Mouse (Mus musculus): ENCODE results near the gene Tfap2b. TPM values are rescaled to one million over a fixed set of nuclear protein-coding genes. Genes with fewer than 3 reads are reported as not detected.

Gene Tfap2b
- polyA plus RNA-seq (2012; ENCODE audit: insufficient read depth, low replicate concordance): not detected in 2 replicates

- Histone ChIP-seq H3K27me3 (replicated peaks) (peaks cover 57% of the 10 kb centered on the region), H3K4me3 (replicated peaks) (peak within 1 kb of the TSS; percentile 88), H3K4me1 (peaks cover 11% of the 10 kb centered on the region)
Observed at GRCm38 (mm10) chr1:19208641-19209358, at the start of gene Tfap2b. Tfap2b (plus strand) TSS chr1:19208914.

GRCm38 (mm10) chr1:19178742-19179397 lies 29.8 kb upstream of the Tfap2b start:
- TF ChIP-seq FLI1 (IDR thresholded peaks at IDR 0.05; ENCODE audit: low read length) (no peak), GATA1 (IDR thresholded peaks at IDR 0.05; ENCODE audit: borderline replicate concordance, low read length) (no peak)
- Histone ChIP-seq H3K36me3 (replicated peaks; ENCODE audit: low read length) (no peaks in the 10 kb centered on the region), H3K4me1 (no peaks in the 10 kb centered on the region), H3K27me3 (replicated peaks) (no peaks in the 10 kb centered on the region), H3K9me3 (no peaks in the 10 kb centered on the region), H3K4me3 (replicated peaks) (no peak overlapping the region)

More at GRCm38 (mm10) chr1:19208641-19209358, at the start of gene Tfap2b:
- no peak for TF ChIP-seq FLI1 (IDR thresholded peaks at IDR 0.05; ENCODE audit: low read length)
- TF ChIP-seq GATA1 (IDR thresholded peaks at IDR 0.05; ENCODE audit: borderline replicate concordance, low read length): no peak
- Histone ChIP-seq H3K36me3 (replicated peaks; ENCODE audit: low read length) (no peaks in the 10 kb centered on the region), H3K9me3 (peaks cover under 1% of the 10 kb centered on the region; the same call in 1 of the 2 replicates)

GRCm38 (mm10) chr1:19205649-19206048 lies 3.1 kb upstream of the Tfap2b start:
- Histone ChIP-seq H3K4me1 (peaks cover 11% of the 10 kb centered on the region), H3K36me3 (replicated peaks; ENCODE audit: low read length) (no peaks in the 10 kb centered on the region), H3K9me3 (no peaks in the 10 kb centered on the region), H3K4me3 (replicated peaks) (peak overlapping the region; percentile 85), H3K27me3 (replicated peaks) (peaks cover 30% of the 10 kb centered on the region)
- TF ChIP-seq GATA1 (IDR thresholded peaks at IDR 0.05; ENCODE audit: borderline replicate concordance, low read length) (no peak), FLI1 (IDR thresholded peaks at IDR 0.05; ENCODE audit: low read length) (no peak)

- TF ChIP-seq GATA1 (IDR thresholded peaks at IDR 0.05; ENCODE audit: borderline replicate concordance, low read length): no peak
- TF ChIP-seq FLI1 (IDR thresholded peaks at IDR 0.05; ENCODE audit: low read length): no peak
- Histone ChIP-seq H3K9me3 (no peaks in the 10 kb centered on the region), H3K36me3 (replicated peaks; ENCODE audit: low read length) (no peaks in the 10 kb centered on the region), H3K4me3 (replicated peaks) (no peak overlapping the region), H3K27me3 (replicated peaks) (peaks cover 36% of the 10 kb centered on the region), H3K4me1 (peaks cover 11% of the 10 kb centered on the region)
Observed at GRCm38 (mm10) chr1:19206194-19206593, 2.5 kb upstream of the Tfap2b start.

GRCm38 (mm10) chr1:19207611-19208010 lies 1.1 kb upstream of the Tfap2b start:
- Histone ChIP-seq H3K4me3 (replicated peaks) (no peak overlapping the region), H3K36me3 (replicated peaks; ENCODE audit: low read length) (no peaks in the 10 kb centered on the region)
- TF ChIP-seq FLI1 (IDR thresholded peaks at IDR 0.05; ENCODE audit: low read length) (no peak), GATA1 (IDR thresholded peaks at IDR 0.05; ENCODE audit: borderline replicate concordance, low read length) (no peak)

GRCm38 (mm10) chr1:19209359-19209745 lies 638 bp downstream of the Tfap2b start:
- H3K4me3 ChIP-seq (replicated peaks): peak overlapping the region; percentile 88
- peaks cover 5% of the 10 kb centered on the region; the same call in 1 of the 2 replicates for H3K9me3 ChIP-seq
- TF ChIP-seq GATA1 (IDR thresholded peaks at IDR 0.05; ENCODE audit: borderline replicate concordance, low read length) (no peak), FLI1 (IDR thresholded peaks at IDR 0.05; ENCODE audit: low read length) (no peak)
- H3K36me3 ChIP-seq (replicated peaks; ENCODE audit: low read length): no peaks in the 10 kb centered on the region
- H3K4me1 ChIP-seq: peaks cover 11% of the 10 kb centered on the region
- H3K27me3 ChIP-seq (replicated peaks): peaks cover 62% of the 10 kb centered on the region

More at GRCm38 (mm10) chr1:19207611-19208010, 1.1 kb upstream of the Tfap2b start:
- Histone ChIP-seq H3K4me1 (peaks cover 11% of the 10 kb centered on the region), H3K9me3 (no peaks in the 10 kb centered on the region), H3K27me3 (replicated peaks) (peaks cover 48% of the 10 kb centered on the region)

GRCm38 (mm10) chr1:19209776-19210175 lies 1.1 kb downstream of the Tfap2b start:
- no peaks in the 10 kb centered on the region for H3K36me3 ChIP-seq (replicated peaks; ENCODE audit: low read length)
- H3K27me3 ChIP-seq (replicated peaks): peaks cover 67% of the 10 kb centered on the region
- H3K9me3 ChIP-seq: peaks cover 5% of the 10 kb centered on the region; the same call in 1 of the 2 replicates
- peaks cover 11% of the 10 kb centered on the region for H3K4me1 ChIP-seq
- H3K4me3 ChIP-seq (replicated peaks): peak overlapping the region; percentile 88
- TF ChIP-seq FLI1 (IDR thresholded peaks at IDR 0.05; ENCODE audit: low read length) (no peak), GATA1 (IDR thresholded peaks at IDR 0.05; ENCODE audit: borderline replicate concordance, low read length) (no peak)

- Histone ChIP-seq H3K9me3 (peaks cover 5% of the 10 kb centered on the region; the same call in 1 of the 2 replicates), H3K36me3 (replicated peaks; ENCODE audit: low read length) (no peaks in the 10 kb centered on the region), H3K27me3 (replicated peaks) (peaks cover 71% of the 10 kb centered on the region), H3K4me3 (replicated peaks) (peak overlapping the region; percentile 88), H3K4me1 (peaks cover 11% of the 10 kb centered on the region)
- TF ChIP-seq GATA1 (IDR thresholded peaks at IDR 0.05; ENCODE audit: borderline replicate concordance, low read length) (no peak), FLI1 (IDR thresholded peaks at IDR 0.05; ENCODE audit: low read length) (no peak)
Observed at GRCm38 (mm10) chr1:19210215-19211032, 1.7 kb downstream of the Tfap2b start.

GRCm38 (mm10) chr1:19211033-19211405 lies 2.3 kb downstream of the Tfap2b start:
- Histone ChIP-seq H3K36me3 (replicated peaks; ENCODE audit: low read length) (no peaks in the 10 kb centered on the region), H3K27me3 (replicated peaks) (peaks cover 73% of the 10 kb centered on the region), H3K4me3 (replicated peaks) (no peak overlapping the region), H3K4me1 (peaks cover 11% of the 10 kb centered on the region), H3K9me3 (peaks cover 5% of the 10 kb centered on the region; the same call in 1 of the 2 replicates)
- TF ChIP-seq FLI1 (IDR thresholded peaks at IDR 0.05; ENCODE audit: low read length) (no peak), GATA1 (IDR thresholded peaks at IDR 0.05; ENCODE audit: borderline replicate concordance, low read length) (no peak)

Measured in megakaryocyte, embryonic 14.5 days (primary cell).